Mouse (Mus musculus): ENCODE results near the gene Gm49354.
"Not testable (repeated sequence)": the region's sequence is repeated elsewhere in the genome, so short reads cannot be mapped to it uniquely, and the experiment has no call there.

The Gm49354 gene

GRCm38 (mm10) chr13:59768531-59768930 lies 13.5 kb downstream of the Gm49354 start:
- DNase-seq (ENCODE audit: extremely low read depth, insufficient read length, low spot score), result no peak

- DNase-seq (ENCODE audit: extremely low read depth, insufficient read length, low spot score), result no peak
Measured at GRCm38 (mm10) chr13:59766786-59767515, 15.1 kb downstream of the Gm49354 start.

- no peak for DNase-seq (ENCODE audit: extremely low read depth, insufficient read length, low spot score)
Measured at GRCm38 (mm10) chr13:59762791-59763190, 19.3 kb downstream of the Gm49354 start.

GRCm38 (mm10) chr13:59756906-59757305 lies 25.1 kb downstream of the Gm49354 start:
- no peak for DNase-seq (ENCODE audit: extremely low read depth, insufficient read length, low spot score)

GRCm38 (mm10) chr13:59750310-59750709 lies 31.7 kb downstream of the Gm49354 start:
- DNase-seq (ENCODE audit: extremely low read depth, insufficient read length, low spot score), result no peak

- DNase-seq (ENCODE audit: extremely low read depth, insufficient read length, low spot score), result no peak
Measured at GRCm38 (mm10) chr13:59746711-59747110, 35.3 kb downstream of the Gm49354 start, which contains the start of gene 1700014D04Rik. 1700014D04Rik (minus strand) TSS chr13:59746752.

- no peak for DNase-seq (ENCODE audit: extremely low read depth, insufficient read length, low spot score)
Measured at GRCm38 (mm10) chr13:59746164-59746563, 35.9 kb downstream of the Gm49354 start.

- DNase-seq (ENCODE audit: extremely low read depth, insufficient read length, low spot score), result peak; percentile 23
Measured at GRCm38 (mm10) chr13:59745462-59745861, 36.6 kb downstream of the Gm49354 start.

GRCm38 (mm10) chr13:59741697-59742096 lies 40.3 kb downstream of the Gm49354 start:
- DNase-seq (ENCODE audit: extremely low read depth, insufficient read length, low spot score), result no peak

GRCm38 (mm10) chr13:59741096-59741495 lies 40.9 kb downstream of the Gm49354 start:
- no peak for DNase-seq (ENCODE audit: extremely low read depth, insufficient read length, low spot score)

- DNase-seq (ENCODE audit: extremely low read depth, insufficient read length, low spot score), result no peak
Measured at GRCm38 (mm10) chr13:59739397-59739796, 42.6 kb downstream of the Gm49354 start.

GRCm38 (mm10) chr13:59738455-59738854 lies 43.6 kb downstream of the Gm49354 start:
- DNase-seq (ENCODE audit: extremely low read depth, insufficient read length, low spot score), result no peak

- DNase-seq (ENCODE audit: extremely low read depth, insufficient read length, low spot score), result peak; percentile 14
Measured at GRCm38 (mm10) chr13:59735190-59735589, 46.9 kb downstream of the Gm49354 start.

- not testable (repeated sequence) for DNase-seq (ENCODE audit: extremely low read depth, insufficient read length, low spot score)
Measured at GRCm38 (mm10) chr13:59734347-59734746, 47.7 kb downstream of the Gm49354 start.

GRCm38 (mm10) chr13:59733936-59734335 lies 48.1 kb downstream of the Gm49354 start:
- DNase-seq (ENCODE audit: extremely low read depth, insufficient read length, low spot score), result no peak

- DNase-seq (ENCODE audit: extremely low read depth, insufficient read length, low spot score), result no peak
Measured at GRCm38 (mm10) chr13:59731652-59732051, 50.4 kb downstream of the Gm49354 start, which contains the start of gene Spata31d1d. Spata31d1d (minus strand) TSS chr13:59731752.

GRCm38 (mm10) chr13:59728378-59729093 lies 53.5 kb downstream of the Gm49354 start:
- peak; percentile 32 for DNase-seq (ENCODE audit: extremely low read depth, insufficient read length, low spot score)

- DNase-seq (ENCODE audit: extremely low read depth, insufficient read length, low spot score), result no peak
Measured at GRCm38 (mm10) chr13:59726139-59726867, 55.7 kb downstream of the Gm49354 start.

- not testable (repeated sequence) for DNase-seq (ENCODE audit: extremely low read depth, insufficient read length, low spot score)
Measured at GRCm38 (mm10) chr13:59722089-59722488, 60.0 kb downstream of the Gm49354 start.

- DNase-seq (ENCODE audit: extremely low read depth, insufficient read length, low spot score), result no peak
Measured at GRCm38 (mm10) chr13:59719475-59719874, 62.6 kb downstream of the Gm49354 start.

- DNase-seq (ENCODE audit: extremely low read depth, insufficient read length, low spot score), result not testable (repeated sequence)
Measured at GRCm38 (mm10) chr13:59718857-59719440, 63.1 kb downstream of the Gm49354 start.

Measured in 3134 (cell line).